Mouse (Mus musculus): ENCODE results near the gene Rpl18. TPM values are rescaled to one million over a fixed set of nuclear protein-coding genes. Genes with fewer than 3 reads are reported as not detected.
A peak's percentile ranks its signal among the peaks of the same experiment; 100 is the strongest.

Gene Rpl18
- total RNA-seq (2021): 100 to 1,000 TPM; 423 to 452 TPM
- long read RNA-seq, experiment 1, transcript Rpl18-202 (6 exons, 1,027 nt): minor isoform, 8 of 45 reads
- long read RNA-seq, experiment 1, transcript Rpl18-201 (6 exons, 679 nt): major isoform, 27 of 45 reads
- long read RNA-seq, experiment 1, partial matches to known transcripts: 2 of 45 reads
- long read RNA-seq, experiment 1, other reads (novel, unspliced or antisense): 7 of 45 reads
- long read RNA-seq, experiment 2, transcript Rpl18-201 (6 exons, 679 nt): major isoform, 72 of 95 reads
- long read RNA-seq, experiment 2, transcript Rpl18-202 (6 exons, 1,027 nt): minor isoform, 7 of 95 reads
- long read RNA-seq, experiment 2, partial matches to known transcripts: 12 of 95 reads
- long read RNA-seq, experiment 2, other reads (novel, unspliced or antisense): 3 of 95 reads

DNA sequence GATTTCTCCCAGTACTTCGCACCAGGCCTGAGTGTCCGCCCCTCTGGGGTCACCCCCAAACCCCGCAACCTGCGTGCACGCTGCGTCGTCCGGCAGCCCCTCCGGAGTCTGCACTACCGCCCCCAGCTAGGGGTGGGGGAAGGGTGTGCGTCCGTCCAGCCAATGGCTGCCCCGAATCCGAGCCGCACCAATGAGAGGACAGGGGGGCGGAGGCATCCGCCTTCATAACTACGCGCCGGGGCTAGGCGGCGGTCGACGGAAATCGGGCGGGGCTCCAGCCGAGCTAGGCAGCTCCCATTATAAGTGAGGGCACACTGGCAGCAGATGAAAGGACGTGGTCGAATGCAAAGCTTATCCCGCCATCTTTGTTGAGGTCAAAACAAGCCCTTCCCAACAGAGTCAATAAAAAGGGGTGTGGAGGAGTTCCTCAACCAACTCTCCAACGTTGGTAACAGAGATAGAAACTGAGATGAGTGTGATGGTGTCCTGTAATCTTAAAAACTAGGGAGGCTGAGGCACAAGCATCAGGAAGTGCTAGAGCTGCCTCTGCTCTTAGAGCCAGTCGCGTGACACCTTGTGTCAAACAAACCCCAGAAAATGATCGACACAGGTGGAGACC lies at the start of gene Rpl18:
Rpl18 (plus strand) TSS at position 368 of the 619 bp plus-strand sequence.
- DNase-seq (ENCODE audit: low spot score in 2 of 2): peak; percentile 97 to 99

DNA sequence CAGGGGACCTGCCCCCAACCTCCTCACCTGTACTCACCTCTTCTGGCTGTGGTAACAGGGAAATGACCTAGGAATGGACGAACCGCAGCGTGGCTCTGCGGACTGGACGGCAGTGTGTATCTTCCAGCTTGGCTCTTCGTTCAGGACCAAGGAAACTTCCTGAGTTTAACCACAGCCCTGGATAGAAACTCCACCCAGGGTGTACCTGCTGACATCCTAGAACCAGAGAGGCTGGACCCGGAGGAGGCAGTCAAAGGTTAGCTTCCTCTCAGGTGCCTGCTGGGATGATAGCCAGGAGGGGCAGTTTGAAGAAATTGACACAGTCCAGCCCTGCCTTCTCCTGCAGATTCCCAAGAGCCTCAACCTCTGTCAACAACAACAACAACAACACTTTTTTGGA lies 49.1 kb upstream of the Rpl18 start, which contains the start of gene Fut2:
Fut2 (minus strand) TSS at position 234 of the 400 bp plus-strand sequence.
- DNase-seq (ENCODE audit: low spot score in 2 of 2): no peak

- peak in 1 of 2 experiments; percentile 44 for DNase-seq (ENCODE audit: low spot score in 2 of 2)
These were observed 47.5 kb upstream of the Rpl18 start for GRCm38 (mm10) chr7:45667761-45668160.

GRCm38 (mm10) chr7:45668921-45669320 lies 46.3 kb upstream of the Rpl18 start:
- no peak for DNase-seq (ENCODE audit: low spot score in 2 of 2)

- no peak for DNase-seq (ENCODE audit: low spot score in 2 of 2)
These were observed 37.5 kb upstream of the Rpl18 start for GRCm38 (mm10) chr7:45677627-45678295.

GRCm38 (mm10) chr7:45678513-45678912 lies 36.7 kb upstream of the Rpl18 start:
- DNase-seq (ENCODE audit: low spot score in 2 of 2): no peak

- DNase-seq (ENCODE audit: low spot score in 2 of 2): no peak
These were observed 35.2 kb upstream of the Rpl18 start for GRCm38 (mm10) chr7:45679966-45680621.

DNA sequence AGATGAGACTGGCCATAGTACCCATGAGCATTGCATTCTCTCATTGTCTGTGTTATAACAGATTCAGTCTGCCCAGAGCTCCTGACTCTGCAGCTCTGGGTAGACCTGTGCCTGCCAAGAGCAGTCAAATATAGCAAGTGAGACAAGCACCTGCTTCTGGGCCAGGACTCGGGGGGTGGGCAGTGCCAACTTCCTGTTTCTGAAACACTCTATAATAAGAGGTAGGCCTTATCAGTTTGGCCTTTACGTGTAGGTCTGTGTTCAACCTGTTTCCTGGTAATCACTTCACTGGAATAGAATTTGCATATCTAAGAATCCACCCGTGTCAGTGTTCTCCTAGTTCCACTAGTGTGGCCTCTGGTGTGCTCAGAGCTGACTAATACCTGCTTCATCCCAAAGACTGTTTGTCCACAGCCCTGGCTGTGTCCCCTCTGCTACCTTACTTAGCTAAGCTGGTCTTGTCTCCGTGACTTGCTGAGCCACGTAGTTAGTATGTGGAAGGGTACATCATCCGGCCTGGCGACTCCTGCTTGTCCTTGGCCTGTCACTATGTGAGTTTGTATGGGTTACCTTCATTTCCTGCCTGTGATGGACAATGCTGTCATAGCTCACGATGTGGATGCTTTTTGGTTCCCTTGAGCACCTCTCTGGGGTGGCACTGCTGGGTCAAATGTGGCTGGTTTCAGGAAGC lies 34.1 kb upstream of the Rpl18 start:
- DNase-seq (ENCODE audit: low spot score in 2 of 2): no peak

GRCm38 (mm10) chr7:45682144-45683126 lies 32.8 kb upstream of the Rpl18 start:
- DNase-seq (ENCODE audit: low spot score in 2 of 2): peak; percentile 89 to 92

- DNase-seq (ENCODE audit: low spot score in 2 of 2): no peak
These were observed 31.7 kb upstream of the Rpl18 start, which contains the start of gene Ntn5 for GRCm38 (mm10) chr7:45683396-45684050. Gene Ntn5, plus strand, starts transcription at chr7:45684022.

- no peak for DNase-seq (ENCODE audit: low spot score in 2 of 2)
These were observed 29.4 kb upstream of the Rpl18 start for GRCm38 (mm10) chr7:45685811-45686210.

GRCm38 (mm10) chr7:45686841-45687240 lies 28.4 kb upstream of the Rpl18 start:
- DNase-seq (ENCODE audit: low spot score in 2 of 2): no peak

DNA sequence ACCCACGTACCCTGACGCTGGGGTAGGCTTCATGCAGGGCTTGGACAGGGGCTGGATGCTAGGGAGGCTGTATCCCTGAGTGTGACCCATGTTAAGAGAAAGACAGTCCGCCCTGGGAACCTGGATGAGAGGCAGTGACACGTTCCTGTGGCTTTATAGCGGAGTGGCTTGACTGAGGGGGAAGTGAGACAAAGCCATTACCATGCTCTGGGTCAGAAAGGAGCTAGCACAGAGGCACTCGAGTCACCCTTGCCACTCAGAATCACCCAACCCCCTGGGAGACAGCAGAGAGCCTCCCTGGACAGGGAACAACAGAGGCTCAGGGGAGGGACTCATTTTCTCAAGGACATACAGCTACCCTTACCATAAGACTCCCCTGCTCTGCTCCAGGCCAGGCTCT lies 26.2 kb upstream of the Rpl18 start:
- DNase-seq (ENCODE audit: low spot score in 2 of 2): no peak

- DNase-seq (ENCODE audit: low spot score in 2 of 2): no peak
These were observed 25.5 kb upstream of the Rpl18 start for GRCm38 (mm10) chr7:45689800-45690199.

- DNase-seq (ENCODE audit: low spot score in 2 of 2): no peak
These were observed 22.9 kb upstream of the Rpl18 start for GRCm38 (mm10) chr7:45692364-45692763.

DNA sequence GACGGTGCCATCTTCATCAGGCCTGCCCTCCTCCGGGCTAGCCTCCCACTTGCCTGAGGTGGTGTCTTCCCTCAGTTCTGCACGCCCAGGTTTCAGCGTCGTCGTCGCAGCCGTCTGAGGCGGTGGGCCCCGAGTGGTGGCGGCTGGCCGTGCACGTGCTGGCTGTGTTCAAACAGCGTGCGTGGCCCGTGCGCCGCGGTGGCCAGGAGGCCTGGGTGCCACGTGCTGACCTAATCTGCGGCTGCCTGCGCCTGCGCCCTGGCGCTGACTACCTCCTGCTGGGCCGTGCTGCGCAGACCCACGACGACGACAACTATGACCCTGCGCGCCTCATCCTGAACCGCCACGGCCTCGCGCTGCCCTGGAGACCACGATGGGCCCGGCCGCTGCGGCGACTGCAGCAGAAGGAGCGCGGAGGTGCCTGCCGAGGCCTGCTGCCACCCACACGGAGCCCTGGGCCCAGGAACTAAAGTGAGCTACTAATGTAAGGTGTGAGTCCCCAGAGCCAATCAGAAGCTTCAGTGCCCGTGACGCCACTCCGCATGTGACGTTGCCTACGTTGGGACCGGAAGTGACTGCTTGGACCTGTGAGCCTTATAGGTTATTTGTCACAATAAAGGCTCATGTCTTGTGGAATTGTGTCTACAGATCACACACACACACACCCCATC lies 21.2 kb upstream of the Rpl18 start, which contains the start of gene Sec1:
Sec1 (minus strand) TSS at position 482 of the 671 bp plus-strand sequence.
- DNase-seq (ENCODE audit: low spot score in 2 of 2): no peak

- DNase-seq (ENCODE audit: low spot score in 2 of 2): no peak
These were observed 20.2 kb upstream of the Rpl18 start for GRCm38 (mm10) chr7:45695098-45695497.

- DNase-seq (ENCODE audit: low spot score in 2 of 2): no peak
These were observed 17.4 kb upstream of the Rpl18 start for GRCm38 (mm10) chr7:45697894-45698293.
